Mouse (Mus musculus) myocyte (in vitro differentiated cells): ENCODE results near the gene 4930562C15Rik.

Experiments
- CEBPB ChIP-seq: IDR thresholded peaks from 2 replicates; pipeline ENCODE4 v1.6.1; 2011; ENCODE audit warnings: mild to moderate bottlenecking, moderate library complexity; ENCODE audit not compliant: poor library complexity, insufficient read depth, severe bottlenecking
- MAX ChIP-seq: IDR thresholded peaks from one replicate; pipeline ENCODE4 v1.6.1; 2011; ENCODE audit warnings: low read depth, mild to moderate bottlenecking, control low read depth
- MYOD1 ChIP-seq, 3 experiments: IDR thresholded peaks; one replicate each; pipeline ENCODE4 v1.6.1; 2011; ENCODE audit warnings: control low read depth in 2 of 3, low read depth in 2 of 3, mild to moderate bottlenecking in 2 of 3, moderate library complexity in 1 of 3; ENCODE audit not compliant: insufficient read length in 2 of 3, control insufficient read depth in 1 of 3
- POLR2A ChIP-seq: IDR thresholded peaks from one replicate; pipeline ENCODE4 v1.6.1; 2011; ENCODE audit warnings: low read depth, mild to moderate bottlenecking, control low read depth, moderate library complexity; ENCODE audit not compliant: insufficient read length
- POLR2AphosphoS2 ChIP-seq: IDR thresholded peaks from one replicate; pipeline ENCODE4 v1.6.1; 2011; ENCODE audit warnings: low read depth, control low read depth; ENCODE audit not compliant: insufficient read length
- TCF12 ChIP-seq: IDR thresholded peaks from one replicate; pipeline ENCODE4 v1.6.1; 2011; ENCODE audit warnings: mild to moderate bottlenecking, control low read depth; ENCODE audit not compliant: poor library complexity, insufficient read depth, severe bottlenecking
- TCF3 ChIP-seq: IDR thresholded peaks from one replicate; pipeline ENCODE4 v1.6.1; 2011; ENCODE audit warnings: low read depth, control low read depth; ENCODE audit not compliant: insufficient read length
- USF1 ChIP-seq: IDR thresholded peaks from one replicate; pipeline ENCODE4 v1.6.1; 2011; ENCODE audit warnings: low read depth, mild to moderate bottlenecking, control low read depth, moderate library complexity

DNA sequence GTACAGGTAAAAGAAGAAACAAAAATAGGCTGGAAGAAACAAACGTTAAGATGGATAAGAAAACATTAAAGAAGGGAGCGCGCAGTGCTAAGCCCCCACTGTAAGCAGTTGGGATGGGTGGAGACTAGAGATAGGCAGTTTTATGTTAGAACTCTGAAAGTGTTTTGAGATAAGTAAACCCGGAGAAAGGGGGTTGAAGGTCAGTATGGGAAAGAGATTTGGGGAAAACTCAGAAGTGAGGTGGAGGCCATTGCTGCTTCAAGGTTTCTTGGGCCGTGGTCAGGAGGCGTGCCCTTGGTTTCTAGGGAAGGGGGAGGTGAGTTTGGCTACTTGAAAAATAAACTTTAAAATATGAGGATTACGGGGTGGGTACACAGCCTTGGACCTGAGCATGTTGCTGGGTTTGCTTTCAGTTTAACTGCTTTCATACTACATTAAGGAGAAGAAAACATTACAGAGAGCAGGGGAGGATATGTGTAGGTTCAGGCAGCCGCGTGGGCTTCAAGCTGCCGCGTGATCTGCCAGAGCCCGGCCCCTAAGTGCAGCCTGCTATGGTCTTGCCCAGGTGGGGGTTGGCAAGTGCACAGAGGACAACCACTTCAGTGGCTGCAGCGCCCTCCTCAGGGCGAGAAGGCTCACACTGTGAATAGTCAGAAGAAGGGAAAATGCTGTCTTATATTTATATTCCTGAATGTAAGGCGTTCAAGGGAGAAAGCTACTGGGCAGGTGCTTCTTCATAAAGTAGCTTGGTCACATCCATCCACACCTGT, 3.4 kb upstream of the 4930562C15Rik start:
- no peak for TF ChIP-seq POLR2A
- TF ChIP-seq CEBPB: no peak
- TF ChIP-seq TCF12: no peak
- TF ChIP-seq USF1: no peak
- no peak for TF ChIP-seq TCF3
- TF ChIP-seq MYOD1 (IDR thresholded peaks at IDR 0.05; ENCODE audit: control insufficient read depth in 1 of 3, insufficient read length in 2 of 3, low read depth in 2 of 3): no peak
- TF ChIP-seq MAX: no peak
- no peak for TF ChIP-seq POLR2AphosphoS2
